Mouse (Mus musculus) liver, embryonic 12.5 days (tissue): ENCODE data around the gene Higd1c. TPM values are rescaled to one million over a fixed set of nuclear protein-coding genes. Genes with fewer than 3 reads are reported as not detected.
"Not testable (repeated sequence)": the region's sequence is repeated elsewhere in the genome, so short reads cannot be mapped to it uniquely, and the experiment has no call there.

Experiments used
- ATAC-seq: fragments of 200-750 bp; cut with Nextera tagmentation; 2 replicates; pipeline ENCODE4 v1.8.0; 2017; ENCODE audit warnings: moderate number of reproducible peaks, mild to moderate bottlenecking, moderate library complexity
- H3K27ac ChIP-seq: fragments of 300-500 bp; sonication (generic); 2 replicates; pipeline ENCODE4 v1.5.1; 2016; ENCODE audit warnings: mild to moderate bottlenecking
- H3K27me3 ChIP-seq: fragments of 300-500 bp; sonication (generic); replicated peaks from 2 replicates; pipeline ENCODE4 v1.6.1; 2016; ENCODE audit warnings: mild to moderate bottlenecking, moderate library complexity
- H3K36me3 ChIP-seq: fragments of 300-500 bp; sonication (generic); 2 replicates; pipeline ENCODE4 v1.6.1; 2016; ENCODE audit warnings: mild to moderate bottlenecking, moderate library complexity
- H3K4me1 ChIP-seq: fragments of 300-500 bp; sonication (generic); 2 replicates; pipeline ENCODE4 v1.6.1; 2016
- H3K4me2 ChIP-seq: fragments of 300-500 bp; sonication (generic); 2 replicates; pipeline ENCODE4 v1.6.1; 2016; ENCODE audit warnings: mild to moderate bottlenecking, moderate library complexity
- H3K4me3 ChIP-seq: fragments of 300-500 bp; sonication (generic); 2 replicates; pipeline ENCODE4 v1.5.1; 2016; ENCODE audit warnings: mild to moderate bottlenecking, moderate library complexity
- H3K9ac ChIP-seq: fragments of 300-500 bp; sonication (generic); 2 replicates; pipeline ENCODE4 v1.6.1; 2016; ENCODE audit warnings: mild to moderate bottlenecking, moderate library complexity
- H3K9me3 ChIP-seq: fragments of 300-500 bp; sonication (generic); replicated peaks from 2 replicates; pipeline ENCODE4 v1.6.1; 2016; ENCODE audit warnings: mild to moderate bottlenecking, moderate library complexity
- WGBS: fragments of 180-500 bp; shearing (Covaris S2); methylation state at CpG from one replicate; pipeline ENCODE4 v1.1.7; 2016; ENCODE audit not compliant: insufficient replicate concordance; 5-methylcytosine and 5-hydroxymethylcytosine counted together
- polyA plus RNA-seq: library from polyadenylated mRNA; unstranded; fragments of >200 nt; fragmentation: Nextera tagmentation; extraction: Ambion mirVana; gene quantifications from 2 replicates; pipeline ENCODE4 v1.2.1, GENCODE M21; 2016

Higd1c gene
- polyA plus RNA-seq: not detected in 2 replicates

DNA sequence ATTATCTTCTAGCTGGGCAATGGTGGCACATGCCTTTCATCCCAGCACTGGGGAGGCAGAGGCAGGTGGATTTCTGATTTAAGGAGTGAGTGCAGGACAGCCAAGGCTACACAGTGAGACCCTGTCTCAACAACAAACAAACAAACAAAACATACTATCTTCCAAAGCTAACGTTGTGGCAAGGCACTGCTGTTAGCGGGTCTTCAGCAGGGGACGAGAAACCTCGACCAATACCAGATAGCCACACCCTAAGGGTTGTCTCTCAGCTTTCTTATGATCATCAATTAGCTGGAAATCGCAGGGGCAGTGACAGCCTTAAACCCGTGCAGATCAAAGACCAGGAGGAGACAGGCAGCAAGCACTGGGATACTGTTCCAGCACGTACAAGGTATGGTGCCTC, at the start of gene Higd1c:
Gene Higd1c, plus strand, starts transcription at position 301 of the 400 bp plus-strand sequence.
- Histone ChIP-seq H3K36me3 (no peaks in the 10 kb centered on the region), H3K27ac (no peak within 1 kb of the TSS), H3K27me3 (peaks cover 4% of the 10 kb centered on the region; the same call in 1 of the 2 replicates), H3K9me3 (no peaks in the 10 kb centered on the region), H3K4me1 (no peaks in the 10 kb centered on the region), H3K9ac (no peak within 1 kb of the TSS), H3K4me3 (no peak within 1 kb of the TSS), H3K4me2 (no peak within 1 kb of the TSS)
- 57% methylated on average over 7 of the region's 7 CpGs for WGBS
- no peak for ATAC-seq

DNA sequence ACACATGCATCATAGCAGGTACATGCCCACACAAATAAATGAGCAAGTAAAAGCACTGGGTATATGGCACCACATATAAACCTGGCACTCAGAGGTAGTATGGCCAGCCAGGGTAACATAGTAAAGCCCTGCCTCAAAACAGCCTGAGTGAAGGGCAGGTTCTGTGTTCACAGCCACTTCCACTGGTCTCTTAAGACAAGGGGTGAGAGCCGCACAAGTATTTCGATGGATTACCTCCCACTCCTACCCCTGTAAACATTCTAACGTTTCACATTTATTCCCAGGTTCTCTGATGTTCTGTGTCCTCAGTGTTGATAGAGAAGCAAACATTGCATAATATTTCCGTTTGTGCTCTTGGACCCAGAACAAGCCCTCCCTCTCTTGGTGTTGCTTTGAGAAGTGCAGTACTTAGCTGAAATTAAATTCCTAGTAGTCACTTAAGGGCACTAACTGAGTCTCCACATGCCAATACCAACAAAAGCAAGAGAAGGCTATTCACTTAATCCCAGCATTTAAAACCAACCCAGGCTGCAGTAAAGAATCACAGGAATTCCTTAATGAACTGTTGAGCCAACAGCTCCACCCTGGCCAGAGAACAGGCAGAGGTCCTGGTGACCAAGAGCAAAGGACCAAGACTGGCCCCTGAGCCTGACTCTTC, 46.2 kb upstream of the Higd1c start:
- H3K27me3 ChIP-seq, H3K4me1 ChIP-seq, H3K4me3 ChIP-seq, ATAC-seq, H3K36me3 ChIP-seq, H3K27ac ChIP-seq, H3K4me2 ChIP-seq, H3K9me3 ChIP-seq, H3K9ac ChIP-seq: not testable (repeated sequence)
- 52% methylated on average over 4 of the region's 4 CpGs for WGBS

GRCm38 (mm10) chr15:100319884-100320283, 44.5 kb upstream of the Higd1c start:
- Histone ChIP-seq H3K4me2 (no peak overlapping the region), H3K4me3 (no peak overlapping the region), H3K27ac (no peak overlapping the region), H3K9me3 (no peaks in the 10 kb centered on the region), H3K36me3 (peaks cover 2% of the 10 kb centered on the region), H3K4me1 (peaks cover 14% of the 10 kb centered on the region), H3K27me3 (no peaks in the 10 kb centered on the region), H3K9ac (no peak overlapping the region)
- no peak for ATAC-seq
- WGBS: 50% methylated on average over 1 of the region's 1 CpGs

DNA sequence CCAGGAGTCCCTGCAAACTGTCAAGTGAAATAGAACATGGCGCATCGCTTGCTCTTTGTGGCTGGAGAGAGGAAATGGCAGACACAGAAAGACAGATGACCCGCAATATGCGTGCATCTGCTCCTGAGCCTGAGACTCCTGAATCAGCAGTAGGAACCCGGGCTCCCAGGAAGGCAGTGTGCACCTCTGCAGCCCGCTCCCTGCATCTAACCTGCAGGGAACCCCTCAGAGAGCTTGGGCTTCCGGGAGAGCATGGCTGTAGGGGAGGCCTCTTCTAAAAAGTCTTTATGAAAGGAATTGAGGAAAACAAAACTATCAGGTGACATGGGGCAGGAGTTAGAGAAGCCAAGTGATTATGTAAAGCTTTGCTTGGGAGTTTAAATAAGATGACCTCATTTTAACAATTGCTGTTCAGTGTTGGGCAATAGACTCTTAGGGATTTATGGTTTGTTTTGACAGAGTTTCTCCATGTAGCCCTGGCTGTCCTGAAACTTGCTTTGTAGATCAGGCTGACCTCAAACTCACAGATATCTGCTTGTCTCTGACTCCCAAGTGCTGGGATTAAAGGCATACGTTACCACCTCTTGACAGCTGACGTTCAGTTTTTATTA, 43.9 kb upstream of the Higd1c start:
- 57% methylated on average over 9 of the region's 9 CpGs for WGBS
- H3K27me3 ChIP-seq: no peaks in the 10 kb centered on the region
- H3K9ac ChIP-seq: no peak overlapping the region
- H3K9me3 ChIP-seq: no peaks in the 10 kb centered on the region
- H3K36me3 ChIP-seq: no peaks in the 10 kb centered on the region
- no peak for ATAC-seq
- H3K27ac ChIP-seq: no peak overlapping the region
- peaks cover 14% of the 10 kb centered on the region for H3K4me1 ChIP-seq
- no peak overlapping the region for H3K4me3 ChIP-seq
- no peak overlapping the region for H3K4me2 ChIP-seq

DNA sequence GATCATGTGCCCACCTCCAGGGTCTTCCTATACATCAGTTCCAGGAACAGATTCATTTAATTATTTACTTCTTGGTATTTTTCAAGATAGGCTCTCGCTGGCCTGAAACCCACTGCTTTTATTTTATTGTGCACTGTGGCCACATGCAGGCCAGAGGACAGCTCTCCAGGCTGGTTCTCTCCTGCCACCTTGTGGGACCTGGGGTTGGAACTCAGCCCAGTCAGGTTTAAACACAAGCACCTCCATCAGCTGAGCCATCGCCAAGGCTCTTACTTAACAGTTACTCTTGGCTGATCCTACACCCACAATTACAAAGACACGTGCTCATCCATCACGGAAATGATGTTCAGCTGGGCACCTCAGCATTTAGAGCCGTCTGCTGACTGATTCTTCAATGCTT, 43.2 kb upstream of the Higd1c start:
- no peak overlapping the region for H3K4me2 ChIP-seq
- peaks cover 14% of the 10 kb centered on the region for H3K4me1 ChIP-seq
- H3K4me3 ChIP-seq: no peak overlapping the region
- H3K9me3 ChIP-seq: no peaks in the 10 kb centered on the region
- H3K36me3 ChIP-seq: no peaks in the 10 kb centered on the region
- 0 out of 2 replicates have a peak, but pooled peaks cover 2% of the 10 kb centered on the region for H3K27me3 ChIP-seq
- H3K9ac ChIP-seq: no peak overlapping the region
- WGBS: 49% methylated on average over 5 of the region's 5 CpGs
- H3K27ac ChIP-seq: no peak overlapping the region
- no peak for ATAC-seq

DNA sequence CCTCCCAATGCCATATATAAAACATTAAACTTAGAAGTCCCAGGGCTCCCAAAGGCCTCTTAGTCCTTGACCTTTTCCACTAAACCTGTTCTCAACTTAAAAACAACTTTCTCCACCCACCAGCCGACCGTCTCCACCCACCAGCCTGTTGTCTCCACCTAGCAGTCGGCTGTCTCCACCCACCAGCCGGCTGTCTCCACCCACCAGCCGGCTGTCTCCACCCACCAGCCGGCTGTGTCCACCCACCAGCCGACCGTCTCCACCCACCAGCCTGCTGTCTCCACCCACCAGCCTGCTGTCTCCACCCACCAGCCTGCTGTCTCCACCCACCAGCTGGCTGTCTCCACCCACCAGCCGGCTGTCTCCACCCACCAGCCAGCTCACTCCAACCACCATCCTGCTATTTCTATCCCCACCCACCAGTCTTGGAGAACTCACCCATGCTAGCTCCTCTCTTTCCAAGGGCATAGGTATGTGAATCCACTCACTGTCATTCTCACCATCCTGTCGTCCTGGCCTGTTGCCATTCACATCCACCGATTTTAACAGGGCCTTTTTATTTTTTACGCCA, 40.2 kb upstream of the Higd1c start:
- H3K4me3 ChIP-seq: no peak overlapping the region
- ATAC-seq: peak; percentile 54; the same call in 1 of the 2 replicates
- H3K27me3 ChIP-seq: 0 out of 2 replicates have a peak, but pooled peaks cover 5% of the 10 kb centered on the region
- peaks cover 14% of the 10 kb centered on the region for H3K4me1 ChIP-seq
- H3K4me2 ChIP-seq: no peak overlapping the region
- no peak overlapping the region for H3K9ac ChIP-seq
- no peak overlapping the region for H3K27ac ChIP-seq
- H3K9me3 ChIP-seq: no peaks in the 10 kb centered on the region
- H3K36me3 ChIP-seq: no peaks in the 10 kb centered on the region
- WGBS: 49% methylated on average over 12 of the region's 12 CpGs

DNA sequence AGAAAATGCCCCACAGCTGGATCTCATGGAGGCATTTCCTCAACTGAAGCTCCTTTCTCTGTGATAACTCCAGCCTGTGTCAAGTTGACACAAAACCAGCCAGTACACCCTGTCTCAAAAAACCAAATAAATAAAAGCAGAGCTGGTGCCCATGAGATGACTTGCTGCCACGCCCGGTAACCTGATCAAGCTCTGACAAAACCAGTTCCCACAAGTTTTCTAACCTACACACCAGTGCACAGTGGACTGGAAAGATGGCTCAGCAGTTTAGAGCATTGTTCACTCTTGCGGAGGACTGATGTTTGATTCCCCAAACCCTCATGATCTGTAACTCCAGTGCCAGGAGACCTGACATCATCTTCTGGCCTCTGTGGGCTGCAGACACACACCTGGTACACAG, 39.1 kb upstream of the Higd1c start:
- 72% methylated on average over 3 of the region's 3 CpGs for WGBS
- Histone ChIP-seq H3K4me3 (no peak overlapping the region), H3K27me3 (0 out of 2 replicates have a peak, but pooled peaks cover 5% of the 10 kb centered on the region), H3K27ac (no peak overlapping the region), H3K36me3 (no peaks in the 10 kb centered on the region), H3K9ac (no peak overlapping the region), H3K4me2 (no peak overlapping the region), H3K9me3 (no peaks in the 10 kb centered on the region), H3K4me1 (peaks cover 10% of the 10 kb centered on the region)
- ATAC-seq: no peak

GRCm38 (mm10) chr15:100328089-100328488, 36.3 kb upstream of the Higd1c start:
- WGBS: 56% methylated on average over 4 of the region's 4 CpGs
- not testable (repeated sequence) for H3K9me3 ChIP-seq, H3K36me3 ChIP-seq, H3K4me1 ChIP-seq, ATAC-seq, H3K4me2 ChIP-seq, H3K9ac ChIP-seq, H3K27me3 ChIP-seq, H3K4me3 ChIP-seq, H3K27ac ChIP-seq

DNA sequence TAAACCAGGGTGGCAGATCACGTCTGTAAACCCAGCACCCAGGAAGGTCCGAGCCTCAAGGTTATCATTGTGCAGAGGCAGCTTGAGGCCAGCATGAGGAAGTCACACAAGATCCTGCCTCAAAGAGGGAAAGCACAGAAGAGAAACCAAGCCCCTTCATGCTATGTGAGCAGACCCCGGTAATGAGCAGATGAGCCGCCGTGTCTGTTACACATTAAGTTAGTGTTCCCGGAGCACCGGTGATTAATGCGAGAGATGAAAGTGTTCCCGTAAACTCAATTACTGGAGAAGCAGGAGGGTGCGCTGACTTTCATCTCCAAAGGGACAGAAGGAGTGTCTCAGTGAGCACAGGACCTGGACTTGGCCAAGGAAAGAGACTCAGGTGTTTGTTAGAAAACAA, 35.0 kb upstream of the Higd1c start:
- whole genome bisulfite sequencing: 79% methylated on average over 10 of the region's 10 CpGs

DNA sequence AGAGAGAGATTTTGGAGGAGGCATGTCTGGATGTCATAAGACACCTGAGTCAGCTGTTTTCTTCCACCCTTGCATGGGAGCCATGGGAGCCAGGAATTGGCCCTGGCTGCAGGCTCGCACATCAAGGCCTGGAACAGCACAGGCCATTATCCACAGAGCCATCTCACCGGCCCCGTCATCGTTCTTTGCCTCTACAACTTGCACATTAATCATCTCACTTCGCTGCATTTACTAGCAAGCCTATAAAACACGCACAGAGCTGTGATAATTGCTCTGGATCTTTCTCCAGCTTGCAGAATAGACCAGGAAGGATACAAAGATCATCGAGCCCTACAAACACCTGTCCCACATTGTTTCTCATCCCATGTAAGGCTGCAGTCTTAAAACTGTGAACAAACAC, 33.6 kb upstream of the Higd1c start:
- Histone ChIP-seq H3K4me2 (no peak overlapping the region), H3K27ac (no peak overlapping the region), H3K27me3 (peaks cover 8% of the 10 kb centered on the region; the same call in 1 of the 2 replicates), H3K9me3 (no peaks in the 10 kb centered on the region), H3K4me3 (no peak overlapping the region), H3K36me3 (no peaks in the 10 kb centered on the region), H3K9ac (no peak overlapping the region), H3K4me1 (no peaks in the 10 kb centered on the region)
- ATAC-seq: no peak
- 69% methylated on average over 7 of the region's 7 CpGs for WGBS

More for the DNA sequence above, 35.0 kb upstream of the Higd1c start:
- not testable (repeated sequence) for H3K4me1 ChIP-seq, H3K27ac ChIP-seq, ATAC-seq, H3K36me3 ChIP-seq, H3K9me3 ChIP-seq, H3K4me3 ChIP-seq, H3K4me2 ChIP-seq, H3K27me3 ChIP-seq, H3K9ac ChIP-seq

DNA sequence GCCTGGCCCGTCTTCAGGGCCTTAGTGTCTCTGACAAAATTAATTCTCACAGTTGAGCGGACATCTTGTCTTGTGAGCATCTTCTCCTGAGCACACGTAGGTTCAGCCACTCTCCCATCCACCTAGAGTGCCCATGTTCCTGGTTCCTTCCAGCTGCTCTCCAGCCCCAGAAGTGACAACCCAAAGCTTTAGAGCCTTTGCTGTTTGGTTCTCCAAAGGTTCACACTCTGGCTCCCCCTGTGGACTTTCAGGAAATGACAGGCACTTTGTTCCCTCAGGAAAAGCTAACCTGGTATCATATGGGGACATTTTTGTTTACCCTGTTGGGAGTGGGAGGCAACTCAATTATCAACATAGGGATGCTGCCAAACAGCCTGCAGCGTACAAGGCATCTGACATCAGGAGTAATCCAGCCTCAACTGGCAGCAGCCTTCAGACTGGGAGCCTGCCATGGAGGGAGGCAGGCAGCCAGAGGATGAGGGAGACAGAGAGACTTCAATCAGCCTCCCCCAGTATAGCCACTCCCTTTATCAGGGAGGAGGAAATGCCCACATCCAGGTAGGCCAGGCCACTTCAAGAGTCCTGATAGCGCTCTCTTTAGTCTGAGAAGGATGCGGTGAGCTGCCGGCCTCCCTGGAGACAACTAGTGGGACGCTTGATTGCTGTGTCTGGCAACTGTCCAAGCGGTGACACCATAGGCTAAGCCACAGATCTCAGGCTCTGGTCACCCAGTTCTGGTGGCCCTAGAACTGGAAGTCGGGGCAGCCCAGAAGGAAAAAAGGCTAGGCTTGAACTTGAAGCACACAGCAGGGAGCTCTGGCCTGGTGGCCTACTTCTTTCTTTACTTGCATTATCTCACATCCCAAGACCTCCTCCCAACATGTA, 32.0 kb upstream of the Higd1c start:
- not testable (repeated sequence) for H3K36me3 ChIP-seq, H3K27me3 ChIP-seq, H3K27ac ChIP-seq, H3K4me2 ChIP-seq, ATAC-seq, H3K4me1 ChIP-seq, H3K9ac ChIP-seq, H3K4me3 ChIP-seq, H3K9me3 ChIP-seq
- WGBS: 52% methylated on average over 3 of the region's 10 CpGs

GRCm38 (mm10) chr15:100334629-100335028, 29.7 kb upstream of the Higd1c start, which contains the start of gene Mettl7a3:
Gene Mettl7a3 (plus strand): TSS chr15:100334929.
- no peaks in the 10 kb centered on the region for H3K9me3 ChIP-seq
- H3K27ac ChIP-seq: no peak within 1 kb of the TSS
- WGBS: 74% methylated on average over 10 of the region's 10 CpGs
- no peaks in the 10 kb centered on the region for H3K36me3 ChIP-seq
- H3K4me2 ChIP-seq: no peak within 1 kb of the TSS
- H3K9ac ChIP-seq: no peak within 1 kb of the TSS
- H3K4me1 ChIP-seq: peaks cover 3% of the 10 kb centered on the region; the same call in 1 of the 2 replicates
- ATAC-seq: no peak
- H3K4me3 ChIP-seq: no peak within 1 kb of the TSS
- peaks cover 4% of the 10 kb centered on the region; the same call in 1 of the 2 replicates for H3K27me3 ChIP-seq
